Mouse (Mus musculus) neural tube, embryonic 11.5 days (tissue): ENCODE data around the gene Sec61b. TPM values are rescaled to one million over a fixed set of nuclear protein-coding genes. Genes with fewer than 3 reads are reported as not detected.

Source experiments
- ATAC-seq: fragments of 200-750 bp; cut with Nextera tagmentation; 2 replicates; pipeline ENCODE4 v1.8.0; 2017; ENCODE audit warnings: moderate number of reproducible peaks, mild to moderate bottlenecking, moderate TSS enrichment, moderate library complexity; ENCODE audit not compliant: insufficient read depth, low FRiP score, low TSS enrichment
- DNase-seq: peaks from one replicate; pipeline ENCODE4 v3.0.0-alpha.2; 2015; ENCODE audit warnings: low spot score
- H3K27ac ChIP-seq: fragments of 300-500 bp; sonication (generic); 2 replicates; pipeline ENCODE4 v1.5.1; 2014; ENCODE audit warnings: low read depth, mild to moderate bottlenecking, low read length
- H3K27me3 ChIP-seq: fragments of 300-500 bp; sonication (generic); 2 replicates; pipeline ENCODE4 v1.6.1; 2014; ENCODE audit warnings: mild to moderate bottlenecking, low read length, mixed read lengths; ENCODE audit not compliant: control insufficient read depth, insufficient read depth
- H3K36me3 ChIP-seq: fragments of 300-500 bp; sonication (generic); 2 replicates; pipeline ENCODE4 v1.6.1; 2014; ENCODE audit warnings: mild to moderate bottlenecking, low read length, moderate library complexity, mixed read lengths; ENCODE audit not compliant: control insufficient read depth, insufficient read depth
- H3K4me1 ChIP-seq: fragments of 300-500 bp; sonication (generic); 2 replicates; pipeline ENCODE4 v1.6.1; 2014; ENCODE audit warnings: low read length, mixed read lengths; ENCODE audit not compliant: control insufficient read depth, insufficient read depth
- H3K4me2 ChIP-seq: fragments of 300-500 bp; sonication (generic); 2 replicates; pipeline ENCODE4 v1.6.1; 2014; ENCODE audit warnings: low read depth, mild to moderate bottlenecking, moderate library complexity
- H3K4me3 ChIP-seq: fragments of 300-500 bp; sonication (generic); 2 replicates; pipeline ENCODE4 v1.5.1; 2014; ENCODE audit warnings: low read depth, low read length
- H3K9ac ChIP-seq: fragments of 300-500 bp; sonication (generic); 2 replicates; pipeline ENCODE4 v1.6.1; 2014; ENCODE audit warnings: mild to moderate bottlenecking, low read length
- H3K9me3 ChIP-seq: fragments of 300-500 bp; sonication (generic); 2 replicates; pipeline ENCODE4 v1.6.1; 2016; ENCODE audit warnings: low read length; ENCODE audit not compliant: control insufficient read depth
- WGBS: fragments of 180-500 bp; shearing (Covaris S2); extraction: QIAGEN DNeasy Blood & Tissue Kit; methylation state at CpG from one replicate; pipeline ENCODE4 v1.1.7; 2014; 5-methylcytosine and 5-hydroxymethylcytosine counted together
- polyA plus RNA-seq: library from polyadenylated mRNA; unstranded; fragments of >200 nt; fragmentation: Nextera tagmentation; extraction: Ambion mirVana; gene quantifications from 2 replicates; pipeline ENCODE4 v1.2.1, GENCODE M21; 2014

The Sec61b gene
- polyA plus RNA-seq, 1 experiment from 2014 or later, result 350 TPM

- Histone ChIP-seq H3K9me3 (no peaks in the 10 kb centered on the region), H3K36me3 (no peaks in the 10 kb centered on the region), H3K9ac (peak overlapping the region; percentile 76), H3K27ac (peak overlapping the region; percentile 75), H3K27me3 (no peaks in the 10 kb centered on the region), H3K4me1 (peaks cover 10% of the 10 kb centered on the region; the same call in 1 of the 2 replicates), H3K4me2 (peak overlapping the region; percentile 92), H3K4me3 (peak overlapping the region; percentile 44)
- WGBS, result 2% methylated on average over 33 of the region's 33 CpGs
- ATAC-seq (peak; percentile 76), DNase-seq (peak; percentile 95)
Measured at GRCm38 (mm10) chr4:47437365-47438340, 36.8 kb upstream of the Sec61b start.

DNA sequence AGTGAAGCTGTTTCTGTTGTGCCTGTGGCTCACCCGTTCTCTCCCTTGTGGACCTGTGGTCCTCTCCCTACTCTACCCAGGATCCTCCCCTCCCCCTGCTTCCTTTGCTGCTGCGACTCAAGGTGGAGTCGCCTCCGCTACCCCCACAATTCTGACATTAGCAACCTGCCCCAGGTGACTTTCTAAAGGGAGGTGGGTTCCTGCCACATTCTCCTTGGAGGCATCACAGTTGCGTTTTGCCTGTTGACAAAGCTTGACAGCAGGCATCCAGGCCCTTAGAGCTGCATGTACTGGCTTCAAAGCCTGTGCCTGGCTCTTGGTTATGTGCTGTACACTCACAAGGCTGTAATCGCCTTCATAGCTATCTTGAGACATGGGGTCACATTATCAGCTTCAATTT lies 35.5 kb upstream of the Sec61b start:
- DNase-seq, result no peak
- H3K9me3 ChIP-seq, result no peaks in the 10 kb centered on the region
- no peak overlapping the region for H3K9ac ChIP-seq
- no peak overlapping the region for H3K27ac ChIP-seq
- H3K4me3 ChIP-seq, result no peak overlapping the region
- peaks cover 10% of the 10 kb centered on the region; the same call in 1 of the 2 replicates for H3K4me1 ChIP-seq
- WGBS, result 77% methylated on average over 6 of the region's 6 CpGs
- H3K36me3 ChIP-seq, result no peaks in the 10 kb centered on the region
- H3K27me3 ChIP-seq, result no peaks in the 10 kb centered on the region
- no peak overlapping the region for H3K4me2 ChIP-seq
- ATAC-seq, result no peak

- no peak for ATAC-seq
- 91% methylated on average over 11 of the region's 11 CpGs for WGBS
- H3K4me2 ChIP-seq, result no peak overlapping the region
Measured at GRCm38 (mm10) chr4:47440951-47441350, 33.5 kb upstream of the Sec61b start.

DNA sequence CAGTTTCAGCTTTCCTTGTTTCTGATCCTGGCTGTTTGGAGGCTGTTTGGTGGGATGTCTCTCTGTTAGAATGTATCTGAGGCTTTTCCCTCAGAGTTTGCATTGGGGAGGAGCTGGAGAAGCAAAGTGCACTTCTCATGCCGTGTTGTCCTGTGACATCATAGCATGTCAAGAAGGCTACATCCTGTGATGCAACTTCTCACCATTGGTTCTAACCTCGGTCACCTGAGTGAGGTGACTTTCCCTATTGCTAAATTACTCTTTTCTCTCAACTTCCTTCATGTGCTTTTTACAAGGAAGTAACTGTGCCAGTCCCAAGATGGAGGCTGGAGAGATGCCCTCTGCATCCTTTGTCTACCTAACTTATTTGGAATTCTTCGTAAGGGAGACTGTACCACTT lies 25.9 kb upstream of the Sec61b start:
- Histone ChIP-seq H3K4me2 (no peak overlapping the region), H3K4me3 (no peak overlapping the region), H3K36me3 (no peaks in the 10 kb centered on the region), H3K4me1 (no peaks in the 10 kb centered on the region), H3K27me3 (no peaks in the 10 kb centered on the region), H3K9me3 (no peaks in the 10 kb centered on the region), H3K27ac (no peak overlapping the region), H3K9ac (no peak overlapping the region)
- no peak for ATAC-seq
- 91% methylated on average over 3 of the region's 3 CpGs for WGBS
- DNase-seq, result no peak

More at GRCm38 (mm10) chr4:47440951-47441350, 33.5 kb upstream of the Sec61b start:
- H3K4me3 ChIP-seq, result no peak overlapping the region
- no peaks in the 10 kb centered on the region for H3K27me3 ChIP-seq
- H3K36me3 ChIP-seq, result no peaks in the 10 kb centered on the region
- H3K9ac ChIP-seq, result no peak overlapping the region
- H3K27ac ChIP-seq, result no peak overlapping the region
- no peaks in the 10 kb centered on the region for H3K9me3 ChIP-seq
- DNase-seq, result no peak
- peaks cover 10% of the 10 kb centered on the region; the same call in 1 of the 2 replicates for H3K4me1 ChIP-seq

GRCm38 (mm10) chr4:47449116-47449515 lies 25.3 kb upstream of the Sec61b start:
- ATAC-seq (no peak), DNase-seq (no peak)
- no peaks in the 10 kb centered on the region for H3K36me3 ChIP-seq
- no peak overlapping the region for H3K9ac ChIP-seq
- H3K4me3 ChIP-seq, result no peak overlapping the region
- H3K9me3 ChIP-seq, result no peaks in the 10 kb centered on the region
- no peak overlapping the region for H3K27ac ChIP-seq
- no peaks in the 10 kb centered on the region for H3K4me1 ChIP-seq
- no peak overlapping the region for H3K4me2 ChIP-seq
- 56% methylated on average over 5 of the region's 5 CpGs for WGBS
- H3K27me3 ChIP-seq, result no peaks in the 10 kb centered on the region

- H3K9me3 ChIP-seq, result no peaks in the 10 kb centered on the region
- peak; percentile 32 for DNase-seq
- no peak overlapping the region for H3K4me2 ChIP-seq
- H3K9ac ChIP-seq, result no peak overlapping the region
- no peaks in the 10 kb centered on the region for H3K36me3 ChIP-seq
- H3K4me3 ChIP-seq, result no peak overlapping the region
- H3K27ac ChIP-seq, result no peak overlapping the region
- no peaks in the 10 kb centered on the region for H3K4me1 ChIP-seq
- no peaks in the 10 kb centered on the region for H3K27me3 ChIP-seq
- ATAC-seq, result no peak
- WGBS, result 17% methylated on average over 18 of the region's 18 CpGs
Measured at GRCm38 (mm10) chr4:47449586-47450522, 24.6 kb upstream of the Sec61b start.

DNA sequence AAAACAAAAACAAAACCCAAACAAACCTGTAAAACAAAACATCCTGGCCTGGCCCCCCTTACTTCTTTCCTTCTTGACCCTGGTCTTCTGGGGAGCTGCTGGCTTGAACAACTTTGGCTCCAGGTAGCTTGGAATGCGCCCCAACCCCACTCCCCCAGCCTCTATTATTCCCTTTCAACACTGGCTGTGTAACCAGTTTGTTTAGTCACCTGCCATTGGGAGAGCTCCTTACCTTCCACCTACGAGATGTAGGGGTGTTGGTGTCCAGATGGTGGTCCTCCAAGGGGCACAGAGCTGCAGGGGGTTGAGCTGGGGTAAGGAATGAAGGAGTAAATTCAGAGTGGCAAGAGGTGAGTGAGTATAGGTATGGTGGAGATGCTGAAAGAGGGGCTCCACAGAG lies 7.3 kb upstream of the Sec61b start:
- ATAC-seq, result no peak
- peaks cover 27% of the 10 kb centered on the region for H3K36me3 ChIP-seq

GRCm38 (mm10) chr4:47473586-47473967 lies 881 bp upstream of the Sec61b start:
- ATAC-seq, result no peak; the same call in 1 of the 2 replicates
- WGBS, result 5% methylated on average over 10 of the region's 14 CpGs
- peaks cover 25% of the 10 kb centered on the region for H3K36me3 ChIP-seq

More for the DNA sequence above, 7.3 kb upstream of the Sec61b start:
- Histone ChIP-seq H3K27ac (no peak overlapping the region), H3K27me3 (no peaks in the 10 kb centered on the region), H3K9ac (no peak overlapping the region), H3K4me1 (no peaks in the 10 kb centered on the region), H3K9me3 (no peaks in the 10 kb centered on the region), H3K4me2 (no peak overlapping the region), H3K4me3 (no peak overlapping the region)
- no peak for DNase-seq
- 92% methylated on average over 2 of the region's 2 CpGs for WGBS

More at GRCm38 (mm10) chr4:47473586-47473967, 881 bp upstream of the Sec61b start:
- H3K27ac ChIP-seq, result peak overlapping the region; percentile 94
- peak overlapping the region; percentile 90 for H3K9ac ChIP-seq
- H3K4me3 ChIP-seq, result peak overlapping the region; percentile 78
- DNase-seq, result no peak
- no peaks in the 10 kb centered on the region for H3K27me3 ChIP-seq
- no peaks in the 10 kb centered on the region for H3K9me3 ChIP-seq
- H3K4me1 ChIP-seq, result peaks cover 8% of the 10 kb centered on the region
- H3K4me2 ChIP-seq, result peak overlapping the region; percentile 57
